Mouse (Mus musculus) MEL (cell line): ENCODE data around the gene Cacng4.

Experiments used
- CHD1 ChIP-seq: IDR thresholded peaks from 2 replicates; pipeline ENCODE4 v1.6.1; 2012; ENCODE audit warnings: low read depth, mild to moderate bottlenecking, inconsistent platforms, low read length, improper control_type of control experiment
- CHD2 ChIP-seq: IDR thresholded peaks from 2 replicates; pipeline ENCODE4 v1.6.1; 2011; ENCODE audit warnings: low read length, improper control_type of control experiment
- CTCF ChIP-seq, 3 experiments: IDR thresholded peaks in 2 of 3; conservative IDR thresholded peaks in 1 of 3; 2 replicates each; pipeline ENCODE4 v1.5.1; 2011 to 2012; ENCODE audit warnings: low read length in 3 of 3, low read depth in 2 of 3, mild to moderate bottlenecking in 2 of 3, improper control_type of control experiment in 1 of 3, inconsistent platforms in 1 of 3, mixed read lengths in 1 of 3, moderate library complexity in 1 of 3; ENCODE audit not compliant: control insufficient read depth in 1 of 3, insufficient read depth in 1 of 3, poor library complexity in 1 of 3, severe bottlenecking in 1 of 3
- EP300 ChIP-seq, 2 experiments: IDR thresholded peaks; 2 replicates each; pipeline ENCODE4 v1.6.1; 2011; ENCODE audit warnings: improper control_type of control experiment in 2 of 2, low read length in 2 of 2, low read depth in 1 of 2, mild to moderate bottlenecking in 1 of 2
- ETS1 ChIP-seq: IDR thresholded peaks from 2 replicates; pipeline ENCODE4 v1.6.1; 2012; ENCODE audit warnings: low read depth, mild to moderate bottlenecking, inconsistent platforms, low read length, improper control_type of control experiment, moderate library complexity
- JUND ChIP-seq: IDR thresholded peaks from 2 replicates; pipeline ENCODE4 v1.6.1; 2011; ENCODE audit warnings: low read depth, mild to moderate bottlenecking, improper control_type of control experiment, low read length
- MYB ChIP-seq: IDR thresholded peaks from 2 replicates; pipeline ENCODE4 v1.6.1; 2011; ENCODE audit warnings: mild to moderate bottlenecking, low read depth, low read length, improper control_type of control experiment
- POLR2A ChIP-seq, 2 experiments: IDR thresholded peaks; 2 replicates each; pipeline ENCODE4 v1.6.1; 2011 to 2012; ENCODE audit warnings: low read length in 2 of 2, mild to moderate bottlenecking in 2 of 2, control low read depth in 1 of 2, improper control_type of control experiment in 1 of 2, low read depth in 1 of 2, moderate library complexity in 1 of 2; ENCODE audit not compliant: control insufficient read depth in 1 of 2, insufficient read depth in 1 of 2, poor library complexity in 1 of 2
- RAD21 ChIP-seq: IDR thresholded peaks from 2 replicates; pipeline ENCODE4 v1.6.1; 2011; ENCODE audit warnings: mild to moderate bottlenecking, low read depth, low read length, improper control_type of control experiment
- SIN3A ChIP-seq: IDR thresholded peaks from 2 replicates; pipeline ENCODE4 v1.6.1; 2012; ENCODE audit warnings: low read length, improper control_type of control experiment, inconsistent platforms
- SMC3 ChIP-seq: IDR thresholded peaks from 2 replicates; pipeline ENCODE4 v1.6.1; 2011; ENCODE audit warnings: low read depth, low read length, improper control_type of control experiment
- TBP ChIP-seq: IDR thresholded peaks from 2 replicates; pipeline ENCODE4 v1.8.0; 2011; ENCODE audit warnings: low read depth, low read length, improper control_type of control experiment
- USF1 ChIP-seq: IDR thresholded peaks from 2 replicates; pipeline ENCODE4 v1.6.1; 2014; ENCODE audit warnings: low read depth, mild to moderate bottlenecking, inconsistent platforms, low read length, improper control_type of control experiment, moderate library complexity
- ZNF384 ChIP-seq: IDR thresholded peaks from 2 replicates; pipeline ENCODE4 v1.6.1; 2012; ENCODE audit warnings: low read depth, mild to moderate bottlenecking, inconsistent platforms, low read length, improper control_type of control experiment

DNA sequence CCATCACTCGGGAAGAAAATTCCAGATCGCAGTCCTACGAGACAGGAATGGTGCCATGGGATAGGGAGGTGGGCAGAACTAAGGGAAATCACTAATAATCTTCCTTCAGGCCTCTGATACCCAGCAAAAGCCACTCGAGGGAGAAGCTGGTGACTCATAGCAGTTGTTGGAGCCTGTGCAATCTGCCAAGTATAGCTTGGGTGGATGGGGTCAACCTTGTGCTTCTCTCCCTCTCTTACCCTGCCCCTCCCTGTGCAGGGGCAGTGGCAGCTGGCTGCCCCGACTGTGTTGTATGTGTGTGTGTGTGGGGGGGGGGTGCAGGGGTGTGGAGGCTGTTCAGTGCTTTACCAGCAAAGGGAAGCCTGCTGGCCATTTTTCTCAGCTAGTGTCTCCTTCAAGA, 62.9 kb downstream of the Cacng4 start:
- no peak for TF ChIP-seq RAD21
- no peak for TF ChIP-seq POLR2A (IDR thresholded peaks at IDR 0.05; ENCODE audit: control insufficient read depth in 1 of 2, insufficient read depth in 1 of 2, low read depth in 1 of 2, low read length in 2 of 2, poor library complexity in 1 of 2)
- no peak for TF ChIP-seq SMC3
- TF ChIP-seq JUND: no peak
- no peak for TF ChIP-seq CHD1
- TF ChIP-seq CHD2: no peak
- TF ChIP-seq CTCF (IDR thresholded peaks at IDR 0.05 in 2 of 3, conservative IDR thresholded peaks at IDR 0.05 in 1 of 3; ENCODE audit: control insufficient read depth in 1 of 3, insufficient read depth in 1 of 3, low read depth in 2 of 3, low read length in 3 of 3, poor library complexity in 1 of 3, severe bottlenecking in 1 of 3): no peak
- TF ChIP-seq ETS1: no peak
- TF ChIP-seq SIN3A: no peak
- no peak for TF ChIP-seq USF1
- no peak for TF ChIP-seq EP300 (IDR thresholded peaks at IDR 0.05; ENCODE audit: low read depth in 1 of 2, low read length in 2 of 2)
- TF ChIP-seq ZNF384: no peak
- no peak for TF ChIP-seq MYB
- TF ChIP-seq TBP: no peak
